Mouse (Mus musculus) CD4-positive, CD25-positive, alpha-beta regulatory T cell, adult 4 months (primary cell): ENCODE measurements around the gene Myl10. TPM values are rescaled to one million over a fixed set of nuclear protein-coding genes. Genes with fewer than 3 reads are reported as not detected.
"Not testable (repeated sequence)": the region's sequence is repeated elsewhere in the genome, so short reads cannot be mapped to it uniquely, and the experiment has no call there.

Experiments used
- ATAC-seq: one replicate; pipeline ENCODE4 v1.8.0; 2017
- polyA plus RNA-seq, 2 experiments: library from polyadenylated mRNA; unstranded; fragments of 100-300 nt; shearing (Covaris generic); gene quantifications; one replicate each; pipeline ENCODE4 v1.2.1; 2017

Myl10 gene
- under 1 TPM in 1 of 2 experiments, not detected in 1; 0.66 TPM for polyA plus RNA-seq

DNA sequence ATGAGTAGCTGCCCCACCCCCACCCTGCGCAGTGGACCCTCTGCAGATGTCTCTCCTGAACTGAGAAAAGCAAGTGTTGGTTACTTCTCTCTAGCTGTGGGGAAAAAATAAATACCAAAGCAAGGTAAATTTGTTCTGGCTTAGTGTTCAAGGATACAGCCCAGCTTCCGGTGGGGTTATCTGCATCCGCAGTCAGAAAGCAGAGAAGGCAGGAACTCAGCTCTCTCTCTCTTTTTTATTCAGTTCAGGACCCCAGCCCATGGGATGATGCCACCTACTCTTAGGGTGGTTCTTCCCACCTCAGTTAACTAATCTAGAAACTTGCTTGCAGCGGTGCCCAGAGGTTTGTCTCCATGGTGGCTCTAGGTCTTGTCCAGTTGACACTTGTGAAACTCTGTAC is at the start of gene Myl10:
Gene Myl10, plus strand, starts transcription at position 363 of the 400 bp plus-strand sequence.
- no peak for ATAC-seq

GRCm38 (mm10) chr5:136646731-136647328 is 46.1 kb upstream of the Myl10 start:
- no peak for ATAC-seq

GRCm38 (mm10) chr5:136649071-136649470 is 43.9 kb upstream of the Myl10 start:
- no peak for ATAC-seq

DNA sequence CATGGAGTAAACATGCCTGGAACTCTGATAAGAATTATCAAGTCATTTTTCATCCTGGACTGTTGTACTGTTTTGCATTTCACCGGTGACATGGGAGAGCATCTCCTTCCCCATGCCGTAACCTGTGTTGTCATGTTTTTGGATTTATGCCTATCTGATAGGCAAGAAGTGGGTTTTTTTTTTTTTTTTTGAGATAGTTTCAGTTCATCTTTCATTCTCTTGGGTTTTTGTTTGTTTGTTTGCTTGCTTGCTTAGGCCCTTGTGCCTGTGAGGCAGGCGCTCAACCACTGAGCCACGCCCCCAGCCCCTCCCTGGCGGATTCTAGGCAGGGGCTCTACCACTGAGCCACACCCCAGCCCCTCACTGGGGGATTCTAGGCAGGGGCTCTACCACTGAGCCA is 43.3 kb upstream of the Myl10 start:
- ATAC-seq, result no peak

- no peak for ATAC-seq
Measured at GRCm38 (mm10) chr5:136654481-136654880, 38.5 kb upstream of the Myl10 start.

GRCm38 (mm10) chr5:136656830-136657395 is 36.0 kb upstream of the Myl10 start:
- ATAC-seq, result no peak

- ATAC-seq, result not testable (repeated sequence)
Measured at GRCm38 (mm10) chr5:136660721-136661120, 32.2 kb upstream of the Myl10 start.

- no peak for ATAC-seq
Measured at GRCm38 (mm10) chr5:136662281-136662680, 30.7 kb upstream of the Myl10 start.

- no peak for ATAC-seq
Measured at GRCm38 (mm10) chr5:136662822-136663221, 30.1 kb upstream of the Myl10 start.

DNA sequence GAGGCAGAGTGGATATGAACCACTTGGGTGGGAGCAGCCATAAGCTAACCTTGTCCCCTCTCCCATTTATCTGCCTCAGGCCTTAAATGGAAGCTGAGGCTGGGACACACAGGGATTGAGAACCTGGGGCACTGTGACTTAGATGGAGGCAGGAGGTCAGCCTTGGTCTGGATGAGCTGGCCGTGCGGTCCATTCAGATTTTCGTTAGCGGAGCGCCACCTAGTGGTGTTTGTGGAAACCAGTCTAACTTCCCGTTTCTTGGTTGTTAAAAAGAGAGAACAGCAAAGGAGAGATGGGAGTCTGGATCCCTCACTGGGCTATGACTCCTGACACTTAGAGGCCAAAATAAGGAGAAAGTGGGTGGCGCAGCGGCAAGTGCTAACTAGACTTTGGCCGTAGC is 28.4 kb upstream of the Myl10 start:
- no peak for ATAC-seq

GRCm38 (mm10) chr5:136676315-136677030 is 16.5 kb upstream of the Myl10 start:
- no peak for ATAC-seq

- no peak for ATAC-seq
Measured at GRCm38 (mm10) chr5:136678840-136679348, 14.1 kb upstream of the Myl10 start.

GRCm38 (mm10) chr5:136686349-136686748 is 6.6 kb upstream of the Myl10 start:
- ATAC-seq, result no peak

DNA sequence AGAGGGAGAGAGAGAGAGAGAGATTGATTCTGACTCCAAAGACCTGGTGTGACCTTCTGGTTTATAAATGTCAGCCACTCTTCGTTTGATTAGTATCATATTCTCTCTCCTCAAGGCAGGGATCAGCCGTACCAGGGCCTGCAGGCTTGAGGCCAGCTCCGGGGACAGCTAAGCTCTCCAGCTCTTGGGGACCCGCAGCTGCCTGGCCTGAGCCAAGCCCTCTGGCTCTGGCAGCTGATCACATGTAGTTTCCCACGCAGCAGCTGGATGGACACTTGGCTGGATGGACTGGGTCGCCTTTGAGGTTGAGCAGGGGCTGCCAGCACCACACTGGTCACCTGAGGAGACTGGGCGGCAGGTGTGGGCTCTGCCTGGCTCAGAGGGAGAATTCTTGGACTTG is 5.4 kb upstream of the Myl10 start:
- no peak for ATAC-seq

DNA sequence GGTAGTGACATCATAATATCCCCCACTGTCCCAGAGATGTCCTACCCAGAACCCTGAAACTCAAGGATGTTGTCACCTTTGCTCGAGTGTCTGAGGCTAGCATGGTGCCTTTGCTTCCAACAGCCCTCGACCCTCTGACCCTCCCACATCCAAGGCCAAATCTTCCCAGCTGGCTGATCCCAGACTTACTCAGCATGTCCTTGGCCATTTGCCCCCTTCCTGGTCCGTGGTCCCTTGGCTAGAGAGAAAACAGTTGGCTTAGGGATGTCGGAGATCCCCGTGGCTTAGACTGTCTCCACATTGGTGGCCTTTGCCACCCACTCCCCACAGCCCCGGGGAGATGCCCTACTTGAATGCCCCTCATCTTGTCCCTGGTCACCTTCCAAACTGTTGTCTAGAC is 4.1 kb upstream of the Myl10 start:
- no peak for ATAC-seq

DNA sequence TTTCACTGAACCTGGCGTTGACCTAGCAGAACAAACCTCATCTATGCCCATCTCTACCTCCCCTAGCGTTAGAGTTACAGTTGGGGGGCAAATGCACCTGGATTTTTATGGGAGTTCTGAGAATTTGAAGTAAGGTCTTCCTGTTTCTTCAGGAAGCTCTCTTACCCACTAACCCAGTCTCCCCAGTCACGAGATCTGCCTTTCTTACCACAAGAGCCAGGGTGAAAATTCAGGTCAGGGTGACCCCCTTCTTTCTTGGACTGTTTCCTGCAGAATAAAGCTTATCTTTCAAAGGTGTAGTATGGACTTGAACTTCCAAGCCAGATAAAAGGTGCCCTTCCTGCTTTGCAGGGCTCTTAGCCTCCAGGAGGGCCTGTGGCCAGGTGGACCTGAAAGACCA is 1.8 kb upstream of the Myl10 start:
- no peak for ATAC-seq

- peak; percentile 71 for ATAC-seq
Measured at GRCm38 (mm10) chr5:136693418-136693817, 472 bp downstream of the Myl10 start.

GRCm38 (mm10) chr5:136694976-136695375 is 2.0 kb downstream of the Myl10 start:
- ATAC-seq, result no peak

- ATAC-seq, result no peak
Measured at GRCm38 (mm10) chr5:136696516-136696915, 3.6 kb downstream of the Myl10 start.

DNA sequence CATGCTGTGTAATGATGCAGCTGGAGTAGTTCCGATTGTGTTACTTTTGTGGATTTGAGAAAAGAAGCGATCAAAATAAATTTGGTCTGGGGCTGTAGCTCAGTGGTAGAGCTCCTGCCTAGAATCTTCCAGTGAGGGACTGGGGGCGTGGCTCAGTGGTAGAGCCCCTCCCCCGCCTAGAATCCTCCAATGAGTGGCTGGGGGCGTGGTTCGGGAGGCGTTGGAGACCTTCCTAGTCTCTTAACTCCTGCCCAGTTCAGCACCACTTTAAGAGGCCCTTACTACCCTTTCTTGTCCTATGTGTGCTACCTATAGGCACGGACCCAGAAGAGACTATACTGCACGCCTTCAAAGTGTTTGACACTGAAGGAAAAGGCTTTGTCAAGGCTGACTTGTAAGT is 4.7 kb downstream of the Myl10 start:
- no peak for ATAC-seq

GRCm38 (mm10) chr5:136702159-136702725 is 9.3 kb downstream of the Myl10 start:
- no peak for ATAC-seq

DNA sequence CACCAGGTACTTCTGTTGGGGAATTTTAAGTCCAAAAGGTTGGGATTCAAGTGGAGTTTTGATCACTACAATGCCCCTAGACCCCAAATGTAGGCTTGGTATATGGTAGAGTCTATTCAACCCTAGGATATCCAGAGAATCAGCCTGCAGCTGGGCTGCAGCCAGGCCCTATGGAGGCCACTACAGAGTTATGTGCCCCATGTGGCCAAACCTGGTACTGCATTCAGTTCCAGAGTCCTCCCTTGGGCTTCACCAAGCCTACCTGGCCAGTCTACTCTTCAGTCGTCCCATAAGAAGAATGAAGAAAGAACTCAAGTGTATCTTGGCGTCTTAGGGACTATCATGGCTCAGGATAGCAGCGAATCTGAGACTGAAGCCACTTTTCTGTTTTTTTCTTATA is 10.8 kb downstream of the Myl10 start:
- ATAC-seq, result no peak

DNA sequence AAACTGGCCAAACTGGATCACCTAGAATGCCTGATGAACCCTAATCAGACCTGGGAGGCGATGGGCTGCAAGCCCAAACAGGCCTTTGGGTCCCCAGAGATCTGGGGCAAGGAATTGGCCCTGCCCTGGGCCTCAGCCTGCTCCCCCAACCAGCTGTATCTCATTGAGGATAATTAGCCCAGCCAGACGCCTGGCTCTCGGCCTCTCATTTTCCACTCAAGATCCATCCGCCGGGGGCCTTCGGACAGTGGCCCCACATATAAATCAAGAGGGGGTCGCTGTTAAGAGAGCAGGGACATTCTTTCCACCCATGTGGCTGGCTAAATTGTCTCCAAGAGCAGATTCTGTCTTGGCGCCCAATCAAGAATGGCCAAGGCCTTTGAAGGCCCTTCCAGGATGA is 11.2 kb downstream of the Myl10 start:
- no peak for ATAC-seq

DNA sequence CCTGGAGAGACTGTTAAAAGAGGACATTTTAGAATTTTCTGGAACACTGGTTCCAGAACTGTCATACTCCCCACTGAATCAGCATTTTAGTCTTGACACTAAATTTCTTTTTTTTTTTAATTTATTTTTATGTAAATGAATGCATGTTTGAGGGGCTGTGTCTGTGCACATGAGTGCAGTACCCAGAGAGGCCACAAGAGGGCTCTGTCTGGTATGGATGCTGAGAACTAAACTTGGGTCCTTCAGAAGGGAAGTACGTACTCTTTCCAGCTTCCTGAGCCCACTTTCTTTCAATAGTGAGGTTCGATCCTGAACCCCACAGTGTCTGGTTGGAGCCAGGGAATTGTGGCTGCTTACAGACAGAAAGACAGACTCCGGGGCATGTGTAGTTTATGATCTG is 12.6 kb downstream of the Myl10 start:
- no peak for ATAC-seq
